Mouse (Mus musculus) heart, adult 2 months (tissue): ENCODE results near the gene Chd3.

ENCODE experiments used
- CTCF ChIP-seq: fragments of 200-600 bp; IDR thresholded peaks from 2 replicates; pipeline ENCODE4 v1.8.1; 2022; ENCODE audit warnings: antibody characterized with exemption, mild to moderate bottlenecking, moderate library complexity
- EP300 ChIP-seq: fragments of 200-500 bp; IDR thresholded peaks from 2 replicates; pipeline ENCODE4 v1.6.1; 2011; ENCODE audit warnings: low read depth, low read length, control low read depth; ENCODE audit not compliant: insufficient read depth
- POLR2A ChIP-seq: fragments of 200-500 bp; IDR thresholded peaks from 2 replicates; pipeline ENCODE4 v1.6.1; 2011; ENCODE audit warnings: mild to moderate bottlenecking, low read depth, low read length, control low read depth; ENCODE audit not compliant: insufficient read depth

DNA sequence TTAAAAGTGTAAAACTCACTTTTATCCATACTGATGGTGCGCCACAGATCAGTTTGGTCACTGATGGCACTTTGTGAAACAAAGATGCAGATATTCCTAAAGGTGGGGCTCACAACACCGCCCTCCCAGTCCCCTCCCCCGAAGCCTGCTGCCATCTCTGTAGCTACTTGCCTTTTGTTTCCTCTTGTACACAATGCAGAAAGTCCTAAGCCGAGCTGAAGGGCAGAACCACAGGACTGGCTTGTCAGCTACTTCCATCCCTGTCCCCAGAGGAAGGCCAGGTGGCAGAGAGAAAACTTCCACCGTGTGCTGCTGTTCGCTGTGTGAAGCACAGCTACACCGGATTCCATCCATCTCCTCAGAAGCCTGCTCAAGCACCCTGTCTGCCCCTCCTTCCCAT lies 71.0 kb downstream of the Chd3 start:
- TF ChIP-seq CTCF (no peak), POLR2A (no peak), EP300 (no peak)
